Mouse (Mus musculus) liver, adult 2 months (tissue): Measurements from ENCODE around the gene Kalrn.

Experiments used
- CTCF ChIP-seq: fragments of 200-500 bp; IDR thresholded peaks from 2 replicates; pipeline ENCODE4 v1.5.1; 2011; ENCODE audit warnings: low read depth, low read length, control low read depth
- POLR2A ChIP-seq: fragments of 200-500 bp; IDR thresholded peaks from 2 replicates; pipeline ENCODE4 v1.6.1; 2011; ENCODE audit warnings: low read length, control low read depth; ENCODE audit not compliant: insufficient read depth; ENCODE audit errors: extremely low read depth

DNA sequence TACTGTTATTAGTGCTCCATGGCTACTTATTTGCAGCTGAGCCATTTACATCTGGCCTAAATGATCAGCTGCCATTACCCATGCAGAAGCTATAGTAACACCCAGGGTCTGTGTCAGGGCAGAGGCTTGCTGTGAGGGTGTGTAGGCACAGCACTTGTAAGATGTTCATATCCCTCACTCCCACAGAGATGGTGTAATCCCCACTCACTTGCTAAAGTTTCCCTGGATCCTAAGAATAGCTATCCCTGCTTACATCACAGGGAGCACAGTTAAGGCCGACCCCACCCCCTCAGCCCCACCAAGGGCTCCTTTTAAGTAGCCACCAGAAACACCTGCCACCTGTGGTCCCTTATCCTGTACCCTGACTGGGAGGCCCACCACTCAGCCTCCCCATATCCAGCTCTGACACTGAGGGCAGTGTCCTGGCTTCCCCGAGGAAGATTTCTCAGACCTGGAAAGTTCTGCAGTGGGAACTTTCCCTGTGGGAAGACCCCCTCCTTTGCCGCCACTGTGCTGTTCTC lies 83.5 kb downstream of the Kalrn start:
- no peak for TF ChIP-seq CTCF
- no peak for TF ChIP-seq POLR2A
